Mouse (Mus musculus): ENCODE data around the gene Mrto4. TPM values are rescaled to one million over a fixed set of nuclear protein-coding genes. Genes with fewer than 3 reads are reported as not detected.
"Not testable (repeated sequence)": the region's sequence is repeated elsewhere in the genome, so short reads cannot be mapped to it uniquely, and the experiment has no call there.

The Mrto4 gene
- total RNA-seq (2021): 10 to 100 TPM; 44.0 to 45.9 TPM
- long read RNA-seq, transcript Mrto4-202 (8 exons, 1,221 nt): major isoform, 26 of 29 reads
- long read RNA-seq, partial matches to known transcripts: 0 of 29 reads
- long read RNA-seq, other reads (novel, unspliced or antisense): 3 of 29 reads

DNA sequence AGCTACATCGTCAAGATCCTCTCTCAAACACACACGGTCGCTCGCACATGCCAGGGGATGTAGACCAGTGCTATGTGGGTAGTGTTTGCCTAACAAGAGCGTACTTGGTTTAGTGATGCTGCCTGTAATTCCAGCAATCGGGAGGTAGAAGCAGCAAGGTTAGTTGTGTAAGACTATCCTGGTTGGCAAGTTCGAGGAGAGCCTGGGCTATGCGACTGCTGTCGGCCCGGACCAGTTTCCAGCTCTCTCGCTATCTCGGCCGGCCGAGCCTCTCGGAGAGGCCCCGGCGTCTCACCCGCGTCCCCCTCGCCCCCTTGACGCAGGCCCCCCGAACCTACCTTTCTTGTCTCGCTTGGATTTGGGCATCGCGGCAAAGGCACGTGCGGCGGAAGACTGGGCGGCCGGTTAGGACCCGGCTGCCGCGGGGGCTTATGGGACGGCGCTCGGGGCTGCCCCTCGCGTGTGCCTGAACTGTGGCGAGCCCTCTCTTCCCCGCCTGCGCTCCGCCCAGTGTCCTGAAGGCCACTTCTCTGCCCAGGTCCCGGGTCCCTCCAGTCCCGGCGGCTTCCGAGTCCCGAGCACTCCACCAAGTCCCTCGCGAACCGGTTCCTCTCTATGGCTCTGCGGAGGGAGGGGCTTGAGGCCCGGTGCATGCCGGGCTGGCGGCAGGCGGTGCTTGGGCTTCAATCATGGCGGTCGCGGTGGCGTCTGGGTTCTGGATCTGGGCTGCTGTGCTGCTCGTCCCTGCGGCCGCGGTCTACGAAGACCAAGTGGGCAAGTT lies at the start of gene Mrto4, which contains the start of the genes Emc1 and Ubr4:
TSS of gene Mrto4 (minus strand) at position 646 of the 781 bp plus-strand sequence.
TSS of gene Emc1 (plus strand) at position 657 of the 781 bp plus-strand sequence.
TSS of gene Ubr4 (plus strand) at position 679 of the 781 bp plus-strand sequence.
- peak; percentile 82 to 89 for DNase-seq (ENCODE audit: low spot score in 2 of 2)

DNA sequence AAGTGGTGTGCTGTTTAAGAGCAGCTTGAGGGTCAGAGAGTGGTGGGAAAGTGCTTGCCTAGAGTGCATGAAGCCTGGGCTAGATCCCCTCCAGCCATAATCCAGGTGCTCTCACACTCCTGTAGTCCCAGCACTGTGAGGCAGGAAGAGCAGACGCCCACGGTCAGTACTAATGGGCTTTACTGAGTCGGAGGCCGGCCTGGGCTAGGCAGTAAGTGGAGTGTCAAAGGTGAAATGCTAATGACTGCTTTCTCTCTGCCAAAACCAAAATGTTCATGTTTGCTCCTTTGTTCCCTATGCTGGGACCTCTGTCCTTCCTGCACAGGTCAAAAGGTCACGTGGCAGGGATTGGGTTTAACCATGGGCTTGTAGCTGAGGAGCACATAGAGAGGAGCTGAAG lies 48.1 kb upstream of the Mrto4 start:
- no peak for DNase-seq (ENCODE audit: low spot score in 2 of 2)

GRCm38 (mm10) chr4:139395431-139395830 lies 43.1 kb upstream of the Mrto4 start:
- no peak for DNase-seq (ENCODE audit: low spot score in 2 of 2)

DNA sequence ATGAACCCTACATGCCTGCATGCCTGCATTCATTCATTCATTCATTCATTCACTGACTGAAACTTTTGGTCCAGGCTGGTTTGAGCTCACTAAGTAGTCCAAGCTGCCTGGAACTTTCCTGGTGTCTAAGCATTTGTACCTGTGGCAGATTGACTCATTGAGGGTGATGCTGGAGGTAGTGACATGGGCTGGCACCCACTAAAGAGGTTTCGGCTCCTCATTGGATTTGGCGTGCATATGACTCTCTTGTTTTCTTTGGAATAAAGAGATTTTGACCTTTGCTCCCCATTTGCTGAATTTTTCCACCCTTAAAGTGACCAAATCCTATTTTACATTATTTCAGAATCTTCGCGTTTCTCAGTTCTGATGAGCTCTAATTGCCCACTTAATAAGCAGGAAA lies 37.2 kb upstream of the Mrto4 start:
- no peak for DNase-seq (ENCODE audit: low spot score in 2 of 2)

- peak in 1 of 2 experiments; percentile 20 for DNase-seq (ENCODE audit: low spot score in 2 of 2)
Measured at GRCm38 (mm10) chr4:139386869-139387319, 34.5 kb upstream of the Mrto4 start.

- not testable (repeated sequence) for DNase-seq (ENCODE audit: low spot score in 2 of 2)
Measured at GRCm38 (mm10) chr4:139385841-139386240, 33.5 kb upstream of the Mrto4 start.

GRCm38 (mm10) chr4:139382231-139382630 lies 29.9 kb upstream of the Mrto4 start:
- DNase-seq (ENCODE audit: low spot score in 2 of 2): no peak

DNA sequence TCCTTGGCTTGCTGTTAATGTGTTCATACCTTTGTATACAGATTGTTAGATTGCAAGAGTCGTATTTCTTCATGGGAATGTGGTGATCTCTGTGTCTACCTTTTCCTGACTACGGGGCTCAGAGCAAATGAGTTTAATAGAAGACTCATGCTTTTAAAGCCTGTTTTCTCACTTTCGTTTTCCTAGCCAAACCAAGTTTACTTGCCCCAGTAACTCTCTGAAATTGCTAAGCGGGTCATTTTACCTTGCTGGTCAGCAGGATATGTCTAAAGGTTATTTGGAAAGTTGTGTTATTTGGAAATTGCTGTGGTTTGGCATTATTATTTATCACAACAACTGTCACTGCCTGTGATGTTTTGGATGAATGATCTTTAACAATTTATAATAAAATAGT lies 29.1 kb upstream of the Mrto4 start:
- DNase-seq (ENCODE audit: low spot score in 2 of 2): no peak

DNA sequence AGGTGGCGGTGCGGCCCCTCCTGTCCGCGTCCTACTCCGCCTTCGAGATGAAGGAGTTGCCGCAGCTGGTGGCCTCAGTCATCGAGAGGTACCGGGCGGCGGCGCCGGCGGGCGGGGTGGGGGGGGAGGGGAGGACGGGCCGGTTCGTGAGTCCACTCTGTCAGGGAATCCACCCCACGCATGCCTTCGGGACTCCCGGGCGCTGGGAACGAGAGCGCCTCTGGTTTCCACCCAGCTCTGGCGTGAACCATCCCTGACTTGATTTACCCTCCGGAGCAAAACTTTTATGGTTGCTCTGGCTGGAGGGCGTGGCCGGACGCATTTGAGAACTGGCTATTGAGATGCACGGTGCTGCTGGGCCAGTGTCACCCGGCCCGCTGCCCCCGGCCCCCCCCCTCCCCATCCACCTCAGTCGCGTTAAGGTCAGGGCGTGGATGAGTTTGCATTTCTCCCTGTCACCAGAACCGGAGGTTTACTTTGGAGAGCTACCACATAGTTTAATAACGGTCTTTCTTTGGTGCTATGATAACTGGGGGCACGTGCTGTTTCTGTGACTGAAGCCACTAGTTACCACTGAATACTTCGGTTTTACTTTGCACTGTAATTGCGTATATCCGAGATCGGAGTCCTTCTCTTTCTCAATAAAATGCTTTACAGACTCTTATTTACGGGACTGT lies 28.5 kb upstream of the Mrto4 start:
- no peak for DNase-seq (ENCODE audit: low spot score in 2 of 2)

- DNase-seq (ENCODE audit: low spot score in 2 of 2): peak; percentile 100
Measured at GRCm38 (mm10) chr4:139380207-139380748, 27.9 kb upstream of the Mrto4 start.

- DNase-seq (ENCODE audit: low spot score in 2 of 2): no peak
Measured at GRCm38 (mm10) chr4:139379719-139380118, 27.3 kb upstream of the Mrto4 start.

DNA sequence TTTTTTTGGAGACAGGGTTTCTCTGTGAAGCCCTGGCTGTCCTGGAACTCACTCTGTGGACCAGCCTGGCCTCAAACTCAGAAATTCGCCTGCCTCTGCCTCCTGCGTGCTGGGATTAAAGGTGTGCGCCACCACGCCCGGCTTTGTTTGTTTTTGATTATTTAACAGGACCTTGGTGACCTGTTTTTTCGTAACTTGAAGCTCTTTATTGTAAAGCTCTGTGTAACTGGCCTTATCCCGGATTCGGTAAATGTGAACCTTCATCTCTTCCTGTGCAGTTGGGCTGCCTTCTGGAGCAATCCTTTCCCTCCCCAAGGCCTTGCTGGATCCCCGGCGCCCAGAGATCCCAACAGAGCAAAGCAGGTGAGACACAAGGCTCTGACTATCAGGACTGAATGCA lies 21.2 kb upstream of the Mrto4 start:
- DNase-seq (ENCODE audit: low spot score in 2 of 2): no peak

DNA sequence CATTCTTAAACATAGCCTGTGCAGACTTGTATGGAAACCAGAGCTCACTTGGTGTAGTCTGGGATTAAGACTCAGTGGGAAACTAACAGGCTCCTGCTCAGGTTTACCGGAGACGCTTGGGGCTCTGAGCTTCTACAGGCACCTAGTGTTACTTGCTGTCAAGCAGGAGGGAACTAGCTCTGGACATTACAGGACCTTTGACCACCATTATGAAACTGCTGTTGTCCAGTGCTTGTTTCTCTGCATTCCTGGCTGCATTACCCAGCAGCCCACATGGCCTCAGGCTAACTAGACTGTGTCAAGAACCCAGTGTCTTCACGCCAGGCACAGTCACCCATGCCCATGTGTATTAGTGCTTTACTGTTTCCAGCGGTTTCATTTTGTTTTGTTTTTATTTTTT lies 20.8 kb upstream of the Mrto4 start:
- no peak for DNase-seq (ENCODE audit: low spot score in 2 of 2)

DNA sequence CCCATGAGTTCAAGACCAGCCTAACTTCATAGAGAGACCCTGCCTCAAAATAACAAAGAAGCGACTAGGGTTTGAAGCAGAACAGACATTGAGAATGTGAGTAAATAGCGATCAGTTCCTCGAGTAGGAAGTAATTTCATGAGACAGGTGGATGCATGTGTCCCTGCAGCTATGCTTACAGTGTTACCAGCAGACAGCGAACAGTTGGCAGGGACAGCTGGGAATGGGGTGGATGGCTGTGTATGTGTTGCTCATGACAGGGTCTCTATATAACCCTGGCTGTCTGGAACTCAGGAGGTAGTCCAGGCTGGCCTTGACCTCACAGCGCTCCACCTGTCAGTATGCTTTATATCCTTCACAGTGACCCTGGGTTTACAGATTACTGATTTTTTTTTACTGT lies 15.7 kb upstream of the Mrto4 start:
- DNase-seq (ENCODE audit: low spot score in 2 of 2): peak in 1 of 2 experiments; percentile 24

DNA sequence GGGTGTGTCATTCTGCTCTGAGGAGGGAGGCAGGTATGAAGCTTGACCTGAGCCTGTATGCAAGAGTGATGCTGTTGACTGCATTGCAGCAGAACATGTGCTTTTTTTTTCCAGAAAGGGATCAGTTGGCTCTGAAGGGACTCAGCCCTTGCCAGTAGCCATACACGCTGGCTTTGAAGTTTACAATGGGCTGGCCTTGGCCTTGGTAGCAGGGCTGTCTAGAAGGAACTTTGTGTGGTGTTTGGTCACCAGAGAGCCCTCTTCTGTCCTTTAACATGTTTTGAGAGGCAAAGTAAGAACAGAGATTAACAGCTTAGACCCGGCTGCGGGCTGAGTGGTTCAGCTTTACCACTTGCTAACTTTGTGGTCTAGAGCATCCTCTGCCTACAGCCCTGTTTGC lies 15.0 kb upstream of the Mrto4 start:
- no peak for DNase-seq (ENCODE audit: low spot score in 2 of 2)

- no peak for DNase-seq (ENCODE audit: low spot score in 2 of 2)
Measured at GRCm38 (mm10) chr4:139360761-139361548, 8.6 kb upstream of the Mrto4 start.

- no peak for DNase-seq (ENCODE audit: low spot score in 2 of 2)
Measured at GRCm38 (mm10) chr4:139357211-139357610, 4.8 kb upstream of the Mrto4 start.

DNA sequence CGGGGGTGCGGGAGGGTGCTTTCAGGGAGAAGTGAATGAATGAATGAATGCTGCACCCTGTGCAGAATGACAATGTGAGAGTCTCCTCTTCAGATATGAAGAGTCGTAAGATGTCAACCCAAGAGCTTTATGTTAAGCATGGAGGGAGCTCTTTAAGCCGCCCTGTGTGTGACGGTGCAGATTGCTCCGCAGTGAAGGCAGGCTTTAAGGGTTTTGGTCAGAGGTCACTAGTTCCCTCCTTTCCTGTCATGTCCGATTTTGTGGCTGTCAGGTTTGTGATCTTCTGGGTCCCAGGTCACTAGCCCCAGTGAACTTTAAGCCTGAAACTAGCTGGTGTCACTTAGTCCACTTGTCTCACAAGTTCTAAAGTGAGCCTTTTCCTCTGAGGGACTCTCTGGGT lies 456 bp upstream of the Mrto4 start:
- DNase-seq (ENCODE audit: low spot score in 2 of 2): no peak

- no peak for DNase-seq (ENCODE audit: low spot score in 2 of 2)
Measured at GRCm38 (mm10) chr4:139345416-139346019, 6.9 kb downstream of the Mrto4 start.

- DNase-seq (ENCODE audit: low spot score in 2 of 2): peak; percentile 10 to 56
Measured at GRCm38 (mm10) chr4:139343718-139344117, 8.7 kb downstream of the Mrto4 start.

Measured in layer of hippocampus, adult 18-20 months (tissue).